Mouse (Mus musculus): Measurements from ENCODE around the gene Car14. TPM values are rescaled to one million over a fixed set of nuclear protein-coding genes. Genes with fewer than 3 reads are reported as not detected.
"Not testable (repeated sequence)": the region's sequence is repeated elsewhere in the genome, so short reads cannot be mapped to it uniquely, and the experiment has no call there.

Gene Car14
- 10 to 100 TPM; 39.2 to 64.9 TPM for total RNA-seq (2021)
- long read RNA-seq, experiment 1, transcript Car14-204 (2 exons, 984 nt), result major isoform, 6 of 137 reads
- long read RNA-seq, experiment 1, partial matches to known transcripts, result 2 of 137 reads
- long read RNA-seq, experiment 1, other reads (novel, unspliced or antisense), result 129 of 137 reads
- long read RNA-seq, experiment 2, transcript Car14-204 (2 exons, 984 nt), result major isoform, 5 of 128 reads
- long read RNA-seq, experiment 2, partial matches to known transcripts, result 6 of 128 reads
- long read RNA-seq, experiment 2, other reads (novel, unspliced or antisense), result 117 of 128 reads

- DNase-seq, result peak; percentile 36
- intact Hi-C loops (cut with DNase I; ENCODE audit: low total_unique reads), result no loop called here
Measured at GRCm38 (mm10) chr3:95904568-95904967, at the start of gene Car14. Gene Car14, minus strand, starts transcription at chr3:95904691.

- intact Hi-C loops (cut with DNase I; ENCODE audit: low total_unique reads), result no loop called here
- no peak for DNase-seq
Measured at GRCm38 (mm10) chr3:95953522-95953921, 49.0 kb upstream of the Car14 start.

GRCm38 (mm10) chr3:95953023-95953422, 48.5 kb upstream of the Car14 start:
- intact Hi-C loops (cut with DNase I; ENCODE audit: low total_unique reads), result no loop called here
- no peak for DNase-seq

- intact Hi-C loops (cut with DNase I; ENCODE audit: low total_unique reads); DNase-seq: not testable (repeated sequence)
Measured at GRCm38 (mm10) chr3:95951566-95951965, 47.1 kb upstream of the Car14 start.

GRCm38 (mm10) chr3:95950763-95951551, 46.5 kb upstream of the Car14 start:
- intact Hi-C loops (cut with DNase I; ENCODE audit: low total_unique reads), result no loop called here

GRCm38 (mm10) chr3:95948325-95948724, 43.8 kb upstream of the Car14 start:
- intact Hi-C loops (cut with DNase I; ENCODE audit: low total_unique reads), result no loop called here

More at GRCm38 (mm10) chr3:95950763-95951551, 46.5 kb upstream of the Car14 start:
- peak; percentile 88 for DNase-seq

GRCm38 (mm10) chr3:95945731-95946240, 41.3 kb upstream of the Car14 start:
- intact Hi-C loops (cut with DNase I; ENCODE audit: low total_unique reads), result no loop called here
- peak; percentile 48 for DNase-seq

More at GRCm38 (mm10) chr3:95948325-95948724, 43.8 kb upstream of the Car14 start:
- DNase-seq, result no peak

- DNase-seq, result no peak
- intact Hi-C loops (cut with DNase I; ENCODE audit: low total_unique reads), result no loop called here
Measured at GRCm38 (mm10) chr3:95944742-95945141, 40.3 kb upstream of the Car14 start.

GRCm38 (mm10) chr3:95943226-95943625, 38.7 kb upstream of the Car14 start:
- DNase-seq, result no peak
- intact Hi-C loops (cut with DNase I; ENCODE audit: low total_unique reads), result no loop called here

- intact Hi-C loops (cut with DNase I; ENCODE audit: low total_unique reads), result no loop called here
- DNase-seq, result no peak
Measured at GRCm38 (mm10) chr3:95942749-95943148, 38.3 kb upstream of the Car14 start.

GRCm38 (mm10) chr3:95938835-95939234, 34.3 kb upstream of the Car14 start:
- intact Hi-C loops (cut with DNase I; ENCODE audit: low total_unique reads), result no loop called here
- no peak for DNase-seq

GRCm38 (mm10) chr3:95938217-95938616, 33.7 kb upstream of the Car14 start:
- DNase-seq, result no peak
- intact Hi-C loops (cut with DNase I; ENCODE audit: low total_unique reads), result no loop called here

- no peak for DNase-seq
- intact Hi-C loops (cut with DNase I; ENCODE audit: low total_unique reads), result no loop called here
Measured at GRCm38 (mm10) chr3:95934448-95934847, 30.0 kb upstream of the Car14 start.

- intact Hi-C loops (cut with DNase I; ENCODE audit: low total_unique reads), result no loop called here
- no peak for DNase-seq
Measured at GRCm38 (mm10) chr3:95933111-95933750, 28.7 kb upstream of the Car14 start.

GRCm38 (mm10) chr3:95932566-95932965, 28.1 kb upstream of the Car14 start:
- intact Hi-C loops (cut with DNase I; ENCODE audit: low total_unique reads), result no loop called here

GRCm38 (mm10) chr3:95932157-95932556, 27.7 kb upstream of the Car14 start:
- intact Hi-C loops (cut with DNase I; ENCODE audit: low total_unique reads), result no loop called here
- DNase-seq, result no peak

More at GRCm38 (mm10) chr3:95932566-95932965, 28.1 kb upstream of the Car14 start:
- no peak for DNase-seq

- intact Hi-C loops (cut with DNase I; ENCODE audit: low total_unique reads), result no loop called here
- DNase-seq, result no peak
Measured at GRCm38 (mm10) chr3:95931471-95931870, 27.0 kb upstream of the Car14 start.

- intact Hi-C loops (cut with DNase I; ENCODE audit: low total_unique reads), result no loop called here
- no peak for DNase-seq
Measured at GRCm38 (mm10) chr3:95930471-95930789, 25.9 kb upstream of the Car14 start.

GRCm38 (mm10) chr3:95929581-95930470, 25.3 kb upstream of the Car14 start:
- intact Hi-C loops (cut with DNase I; ENCODE audit: low total_unique reads), result no loop called here
- peak; percentile 54 for DNase-seq

Data from gastrocnemius, postnatal 14 days (tissue).